Mouse (Mus musculus) urinary bladder, postnatal 4 days (tissue): ENCODE data around the gene Entpd3.
A peak's percentile ranks its signal among the peaks of the same experiment; 100 is the strongest.

Source experiments
- DNase-seq, 2 experiments: peaks; one replicate each; pipeline ENCODE4 v3.0.0; 2021 to 2022; ENCODE audit warnings: low spot score in 2 of 2

Entpd3 gene

DNA sequence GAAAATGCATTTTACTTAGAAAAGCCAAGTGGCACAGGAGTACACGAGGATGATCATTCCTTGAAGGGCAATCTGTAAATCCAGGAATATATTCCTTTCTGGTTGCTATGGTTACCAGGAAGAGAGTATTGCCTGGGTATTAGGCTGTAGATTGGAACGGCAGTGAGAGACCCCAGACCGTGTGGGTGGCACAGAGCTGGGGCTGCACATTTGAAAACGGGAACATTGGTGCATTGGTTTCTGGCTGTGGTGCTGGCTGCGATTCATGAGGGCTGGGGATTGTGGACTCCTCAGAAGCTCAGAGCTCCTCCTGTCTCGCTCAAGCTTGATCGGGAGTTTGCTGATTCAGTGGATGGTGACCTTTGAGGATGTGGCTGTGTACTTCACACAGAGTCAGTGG is 40.2 kb downstream of the Entpd3 start:
- no peak for DNase-seq

DNA sequence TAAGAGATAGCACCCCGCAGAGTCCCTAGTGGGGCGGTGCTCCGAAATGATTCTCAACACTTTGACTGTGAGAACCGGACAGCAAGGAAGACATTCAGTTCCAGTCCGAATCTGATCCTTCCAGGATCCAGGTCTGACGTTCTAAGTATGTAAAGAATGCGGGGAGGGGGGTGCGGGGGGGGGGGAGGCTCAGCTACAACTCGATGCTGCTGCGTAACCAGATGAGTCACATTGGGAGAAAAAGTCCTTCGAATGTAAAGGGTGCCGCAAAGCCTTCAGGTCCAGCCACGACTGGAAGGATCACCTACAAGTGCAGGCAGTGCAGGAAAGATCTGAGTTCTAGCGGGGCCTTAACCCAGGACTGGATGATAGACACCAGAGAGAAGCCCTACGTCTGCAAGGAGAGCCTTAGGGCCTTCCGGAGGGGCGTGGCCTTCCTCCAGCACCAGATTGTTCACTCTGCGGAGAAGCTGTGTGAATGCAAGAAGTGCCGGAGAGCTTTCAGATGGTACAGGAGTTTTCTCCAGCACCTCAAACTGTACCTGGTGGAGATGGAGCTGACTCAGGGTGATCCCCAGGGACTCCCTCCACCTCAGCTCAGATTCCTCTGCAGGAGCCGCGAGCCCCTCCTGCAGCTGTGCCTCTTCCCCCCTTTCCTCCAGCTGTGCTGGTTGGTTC is 42.5 kb downstream of the Entpd3 start:
- peak in 1 of 2 experiments; percentile 52 for DNase-seq

DNA sequence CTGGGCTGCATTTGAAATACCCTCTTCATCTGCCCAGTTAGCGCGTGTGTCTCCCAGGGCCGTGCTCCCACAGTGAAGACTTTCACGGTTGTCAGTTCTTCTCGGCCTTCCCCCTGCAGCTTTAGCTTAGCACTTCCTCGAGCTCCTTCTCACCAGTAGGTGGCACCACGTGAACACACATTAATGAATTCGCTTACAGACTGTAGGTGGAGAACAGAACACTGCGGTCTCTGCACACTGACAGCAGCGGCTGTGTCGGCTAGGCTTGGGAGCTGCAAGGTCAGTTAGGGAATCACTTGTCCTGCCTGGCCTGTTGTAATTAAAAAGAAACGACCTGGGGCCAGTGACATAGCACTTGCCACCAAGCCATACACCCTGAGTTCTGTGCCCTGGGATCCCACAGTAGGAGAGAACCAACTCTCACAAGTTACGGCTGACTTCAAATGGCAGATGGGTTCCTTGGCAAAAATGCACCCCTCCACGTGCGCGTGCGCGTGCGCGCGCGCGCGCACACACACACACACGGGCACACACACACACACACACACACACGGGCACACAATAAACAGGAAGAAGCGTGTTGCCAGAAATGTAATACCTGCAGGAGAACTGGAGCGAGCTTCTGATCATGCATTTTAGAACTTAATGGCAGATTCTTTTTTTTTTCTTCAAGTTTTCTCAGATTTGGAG is 43.1 kb downstream of the Entpd3 start:
- DNase-seq = peak; percentile 80 to 88

DNA sequence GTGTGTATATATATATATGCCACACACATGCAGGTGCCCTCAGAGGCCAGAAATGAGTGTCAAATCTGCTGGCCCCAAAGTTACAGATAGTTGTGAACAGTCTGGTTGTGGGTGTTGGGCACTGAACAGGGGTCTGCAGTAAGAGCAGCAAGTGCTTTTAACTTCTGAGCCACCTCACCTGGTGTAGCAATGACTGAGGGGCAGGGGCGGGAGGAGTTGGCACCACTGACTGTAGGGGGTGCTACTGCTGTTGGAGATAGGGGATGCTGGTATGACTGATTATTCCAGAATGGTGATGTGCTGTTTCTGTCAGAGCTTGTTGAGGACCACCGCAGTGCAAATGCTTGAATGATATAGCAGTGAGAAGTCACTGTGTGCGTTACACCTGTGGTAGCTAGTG is 43.7 kb downstream of the Entpd3 start:
- no peak for DNase-seq

DNA sequence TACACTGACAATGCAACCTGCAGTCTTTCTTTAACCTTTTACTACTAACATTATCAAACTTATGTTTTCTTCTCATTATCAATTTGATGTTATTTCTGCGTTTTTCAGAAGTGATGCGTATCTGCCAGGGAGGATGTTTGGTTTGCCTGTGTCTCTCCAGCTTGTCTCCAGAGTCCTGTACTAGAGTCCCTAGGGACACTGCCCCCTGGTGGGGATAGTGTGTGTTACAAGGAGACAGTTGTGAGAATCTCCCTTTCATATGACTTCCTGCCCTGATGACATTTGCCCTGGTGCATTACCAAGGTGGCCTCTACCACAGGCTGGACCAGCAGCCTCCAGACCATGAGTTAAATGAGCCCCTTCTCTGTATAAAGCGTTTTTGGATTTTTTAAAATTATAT is 46.9 kb downstream of the Entpd3 start:
- peak in 1 of 2 experiments; percentile 37 for DNase-seq

DNA sequence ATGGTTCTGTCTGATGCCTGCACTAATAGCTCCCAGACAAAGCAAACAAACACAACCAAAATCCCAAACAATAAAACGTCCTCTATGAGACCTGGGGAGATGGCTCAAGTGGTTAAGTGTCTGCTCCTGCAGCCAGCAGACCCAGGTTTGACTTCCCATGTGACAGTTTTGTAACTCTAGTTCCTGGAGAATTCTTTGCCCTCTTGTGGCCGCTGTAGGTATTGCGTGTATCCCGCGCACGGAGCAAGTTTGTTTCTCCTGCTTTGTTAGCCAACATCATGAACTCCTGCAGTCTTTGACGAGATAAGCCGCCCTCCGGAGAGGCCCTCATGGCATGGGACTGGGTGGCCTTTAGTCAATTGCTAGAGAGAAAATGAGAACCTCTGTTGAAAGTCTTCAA is 51.9 kb downstream of the Entpd3 start:
- peak; percentile 52 to 86 for DNase-seq

DNA sequence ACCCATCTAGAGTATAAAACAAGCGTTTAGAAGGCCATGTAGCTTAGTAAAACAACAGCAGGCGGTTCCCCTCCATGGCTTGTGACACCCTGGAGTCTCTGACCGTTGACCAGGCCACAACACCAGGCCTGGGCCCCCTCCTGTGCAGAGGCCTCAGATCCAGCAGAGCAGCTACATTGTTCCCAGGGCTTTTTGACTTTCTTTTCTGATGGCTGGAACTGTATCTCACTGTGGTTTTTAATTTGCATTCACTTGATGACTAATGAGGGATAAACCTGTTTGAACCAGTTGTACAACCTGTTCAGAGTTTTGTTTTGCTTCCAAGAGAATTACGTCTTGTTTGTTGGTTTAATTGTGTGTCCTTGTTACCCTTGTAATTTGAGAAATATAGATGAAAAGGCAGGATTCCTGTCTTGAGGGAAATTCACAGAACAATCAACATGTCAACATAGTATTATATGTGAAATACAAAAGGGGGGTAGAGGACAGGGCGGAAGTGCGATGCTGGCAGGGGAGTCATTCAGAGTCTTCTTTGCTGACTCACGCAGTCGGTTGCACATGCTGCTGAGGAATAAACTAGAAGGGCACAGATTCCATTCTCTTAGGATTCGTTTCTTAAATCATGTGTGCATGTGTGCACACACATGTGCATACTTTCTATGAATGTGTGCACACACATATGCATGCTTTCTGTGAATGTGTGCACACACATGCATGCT is 53.9 kb downstream of the Entpd3 start:
- DNase-seq = no peak

DNA sequence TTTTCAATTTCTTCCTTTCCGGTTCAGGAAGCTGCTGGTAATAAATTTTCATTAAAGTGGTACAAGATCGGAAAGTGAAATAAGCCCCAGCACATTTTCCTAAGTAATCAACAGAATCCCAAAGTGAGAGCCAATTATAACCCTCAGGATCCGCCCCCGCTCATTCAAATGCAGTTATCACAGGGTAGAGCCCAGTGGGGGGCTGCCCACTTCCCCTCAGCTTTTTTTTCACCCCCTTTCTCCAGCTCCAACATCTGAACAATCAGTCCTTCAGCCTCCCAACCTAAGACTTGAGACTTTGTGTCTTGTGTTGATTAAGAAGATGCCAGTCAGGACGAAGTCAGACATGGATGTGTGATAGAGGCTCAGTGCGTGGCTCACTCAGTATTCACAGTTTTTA is 55.2 kb downstream of the Entpd3 start:
- no peak for DNase-seq

DNA sequence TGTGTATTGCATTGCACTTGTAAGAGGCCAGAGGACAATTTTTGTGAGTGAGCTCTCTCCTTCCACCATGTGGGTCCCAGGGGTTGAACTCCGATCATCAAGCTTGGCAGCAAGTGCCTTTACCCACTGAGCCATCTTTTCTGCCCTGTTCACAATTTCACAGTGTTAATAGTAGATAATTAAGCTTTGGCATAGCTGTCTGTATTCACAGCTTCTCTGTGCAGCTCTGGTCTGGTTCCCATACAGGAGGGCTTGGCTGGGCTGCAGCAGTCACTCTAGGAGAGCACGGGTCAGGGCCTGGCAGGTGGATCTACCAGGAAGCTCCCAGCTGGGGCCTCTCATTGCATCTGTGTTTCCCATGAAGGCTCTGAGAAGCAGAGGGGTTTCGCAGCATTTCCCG is 55.7 kb downstream of the Entpd3 start:
- no peak for DNase-seq

DNA sequence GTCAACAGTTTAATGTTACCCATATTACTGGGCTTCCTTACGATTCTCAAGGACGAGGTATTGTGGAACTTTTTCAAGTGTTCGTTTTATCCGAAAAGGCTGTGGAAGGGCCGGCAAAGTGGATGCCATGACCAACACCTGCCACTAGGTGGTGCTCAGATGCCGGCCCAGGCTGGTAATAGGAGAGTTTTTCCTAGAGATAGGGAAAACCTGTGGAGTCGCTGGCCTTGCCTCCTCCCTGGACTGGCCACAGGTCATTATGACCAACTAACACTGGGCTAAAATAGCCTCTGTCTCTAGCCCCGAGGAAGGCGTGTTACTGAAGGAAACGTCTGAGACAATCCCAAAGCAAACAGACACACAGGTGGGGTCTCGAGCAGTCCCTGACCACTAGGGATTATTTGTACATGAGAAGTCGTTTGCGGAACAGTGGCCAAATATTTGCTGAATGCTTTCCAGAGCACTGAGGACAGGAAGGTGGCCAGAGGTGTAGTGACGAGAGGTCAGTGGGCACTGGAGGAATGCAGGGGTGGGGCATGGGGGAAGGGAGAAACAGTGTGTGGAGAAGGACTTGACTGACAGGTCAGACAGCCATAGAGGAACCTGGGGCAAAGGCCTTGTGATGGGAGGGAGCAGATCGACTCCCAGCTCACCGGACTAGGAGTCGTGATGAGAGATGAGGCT is 62.0 kb downstream of the Entpd3 start:
- peak; percentile 63 to 77 for DNase-seq

DNA sequence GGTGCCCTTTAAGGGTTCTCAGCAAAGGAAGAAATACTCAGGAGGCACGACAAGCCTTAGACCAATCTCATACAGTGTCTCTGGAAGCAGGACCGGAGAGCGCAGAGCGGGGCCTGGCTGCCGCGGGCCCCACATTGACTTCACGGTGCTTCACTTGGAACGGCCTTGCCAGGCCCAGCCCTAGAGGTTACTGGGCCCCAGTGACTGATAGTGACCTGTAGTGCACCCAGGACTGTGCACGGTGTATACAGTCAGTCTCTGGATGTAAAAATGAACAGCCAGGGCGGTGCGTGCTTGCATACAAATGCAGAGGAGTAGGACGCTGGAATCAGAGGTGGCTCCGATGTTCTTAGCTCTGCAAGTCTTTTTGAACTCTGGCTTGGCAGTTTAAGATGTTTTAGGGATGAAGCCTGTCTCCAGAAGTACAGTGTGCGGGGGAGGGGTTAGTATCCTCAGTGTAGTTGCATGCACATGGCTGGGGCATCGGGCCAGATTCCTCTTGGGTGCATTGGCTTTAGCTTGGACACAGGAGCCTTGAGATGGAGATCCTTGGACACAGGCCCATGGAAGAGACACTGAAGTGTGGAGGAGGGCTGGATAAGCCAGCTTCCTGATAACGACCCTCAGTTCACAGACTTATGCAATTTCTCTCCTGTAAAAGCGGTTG is 62.7 kb downstream of the Entpd3 start:
- peak in 1 of 2 experiments; percentile 68 for DNase-seq

DNA sequence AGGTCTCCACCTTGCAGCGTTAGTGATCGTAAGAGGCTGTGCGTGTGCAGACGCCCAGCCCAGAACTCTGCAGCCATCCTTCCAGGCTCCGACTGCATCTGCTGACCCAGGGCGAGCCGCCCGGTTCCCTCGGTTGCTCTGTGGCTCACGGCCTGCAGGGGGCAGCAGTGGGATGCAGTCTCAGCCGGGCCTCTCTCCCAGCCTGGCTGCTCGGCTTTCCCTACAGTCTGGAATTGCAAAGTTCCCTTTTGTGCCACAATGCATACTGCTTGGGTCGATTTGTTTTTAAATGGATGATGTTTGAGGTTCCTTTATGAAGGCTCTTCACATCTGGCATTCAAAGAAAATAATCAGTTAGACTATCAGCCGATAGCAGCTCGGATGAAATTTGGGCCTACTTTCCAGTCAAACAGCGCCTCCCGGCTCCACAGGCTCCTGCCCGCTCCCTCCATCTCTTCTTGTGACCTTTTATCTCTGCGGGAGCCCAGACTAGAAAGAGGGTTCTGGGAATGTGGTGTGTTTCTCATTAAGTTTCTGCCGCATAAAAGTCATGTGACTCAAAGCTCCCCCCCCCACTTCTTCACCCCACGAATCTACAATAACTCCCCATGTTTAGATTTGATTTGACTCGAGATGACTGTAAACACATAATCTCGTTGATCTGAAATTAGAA is 63.4 kb downstream of the Entpd3 start:
- peak; percentile 85 to 92 for DNase-seq

DNA sequence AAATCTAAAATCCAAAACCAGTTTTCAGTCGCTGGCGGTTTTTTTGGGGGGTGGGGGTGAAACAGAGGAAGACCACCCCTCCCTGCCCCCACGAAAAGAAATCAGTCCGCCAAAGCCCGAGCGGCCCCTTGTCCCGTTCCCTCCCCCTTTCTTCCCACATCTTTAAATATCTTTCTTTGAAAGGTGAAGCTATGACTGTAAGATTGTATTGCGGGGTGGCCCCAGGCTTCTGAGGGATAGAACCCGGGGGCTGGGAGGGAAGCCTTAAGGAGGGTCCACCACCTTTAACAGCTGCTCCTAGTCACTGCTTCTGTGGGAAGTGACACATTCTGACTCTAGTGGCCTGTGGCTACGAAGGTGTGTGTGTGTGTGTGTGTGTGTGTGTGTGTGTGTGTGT is 63.9 kb downstream of the Entpd3 start:
- no peak for DNase-seq

DNA sequence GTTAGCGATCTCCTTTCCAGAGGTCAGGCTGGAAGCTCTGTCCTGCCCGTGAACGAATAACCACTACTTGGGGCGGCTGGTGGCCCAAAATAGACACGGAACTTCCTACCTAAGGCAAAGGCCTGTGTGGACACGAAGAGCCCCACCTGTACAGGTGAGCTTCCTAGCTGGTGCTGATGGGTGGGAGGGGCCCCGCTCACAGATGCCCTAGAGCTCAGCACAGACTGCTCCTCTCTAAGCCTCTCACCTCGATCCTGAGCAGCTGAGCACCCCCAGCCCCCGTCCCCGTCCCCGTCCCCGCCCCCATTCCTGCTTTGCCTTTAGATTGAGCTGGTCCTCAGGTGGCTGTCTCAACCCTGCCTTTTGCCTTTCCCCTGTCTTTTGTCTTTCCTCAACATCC is 64.3 kb downstream of the Entpd3 start:
- DNase-seq = no peak

DNA sequence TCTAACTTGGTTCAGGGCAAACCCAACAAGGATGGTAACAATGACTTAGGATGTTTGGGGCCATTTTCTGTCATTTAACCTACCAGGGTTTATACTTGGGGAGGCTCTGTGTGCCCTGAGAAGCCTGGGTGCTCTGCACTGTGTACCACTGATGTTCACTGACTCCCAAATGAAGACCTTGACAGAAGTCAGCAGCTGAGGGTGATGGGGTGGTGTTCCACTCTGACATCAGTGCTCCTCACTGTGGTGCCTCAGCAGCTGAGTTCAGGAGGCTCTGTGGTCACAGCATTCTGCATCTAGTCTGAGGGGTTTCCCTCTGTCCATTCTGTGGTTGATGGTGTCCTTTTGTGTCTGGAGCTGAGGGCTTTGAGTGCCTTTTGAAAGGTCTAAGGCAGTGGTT is 71.4 kb downstream of the Entpd3 start:
- no peak for DNase-seq

DNA sequence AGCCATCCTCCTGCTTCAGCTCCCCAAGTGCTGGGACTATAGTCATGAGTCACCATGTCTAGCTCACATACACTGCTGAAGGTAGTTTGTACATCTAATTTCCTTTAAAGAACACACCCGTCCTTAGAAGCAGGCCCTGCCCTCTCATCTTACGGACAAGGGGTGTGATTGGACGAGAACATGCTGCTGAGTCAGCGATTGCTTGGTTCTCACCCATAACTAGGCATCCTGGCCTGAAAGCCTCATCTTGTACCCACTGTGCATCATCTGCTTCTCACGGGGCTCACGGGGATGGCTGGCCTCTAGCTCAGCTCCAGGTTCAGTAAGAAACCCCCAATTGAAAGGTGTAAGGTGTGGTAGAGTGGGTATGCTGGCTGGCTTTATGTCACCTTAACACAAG is 74.4 kb downstream of the Entpd3 start:
- peak in 1 of 2 experiments; percentile 8 for DNase-seq
